Mouse (Mus musculus): ENCODE measurements around the gene Epn2. TPM values are rescaled to one million over a fixed set of nuclear protein-coding genes. Genes with fewer than 3 reads are reported as not detected.

Epn2 gene
- total and polyA plus RNA-seq, 3 experiments, result 8.6 to 12.5 TPM; not detected in 1

DNA sequence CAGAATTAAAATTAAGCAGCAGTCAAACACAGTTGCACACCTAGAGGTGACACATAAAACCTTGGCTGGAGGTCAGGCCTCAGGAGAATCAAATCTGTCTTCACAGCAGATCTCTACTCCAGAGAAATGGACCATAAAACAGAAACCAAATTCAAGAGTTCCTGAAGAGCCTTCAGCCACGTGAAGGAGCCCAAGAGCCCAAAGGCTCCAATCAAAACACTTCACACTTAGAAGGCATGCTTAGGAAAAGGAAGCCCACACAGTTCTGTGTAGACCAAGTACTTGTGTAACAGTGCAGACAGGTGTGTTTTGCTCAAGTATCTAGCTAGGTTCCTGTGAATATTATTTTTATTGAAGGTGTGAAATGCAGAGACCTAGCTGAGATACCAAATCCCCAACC lies 44.0 kb downstream of the Epn2 start:
- TF ChIP-seq E2F4 (IDR thresholded peaks at IDR 0.05; ENCODE audit: borderline replicate concordance, low read depth, low read length), result no peak
- TF ChIP-seq MAX (IDR thresholded peaks at IDR 0.05; ENCODE audit: low read length), result no peak
- TF ChIP-seq CHD2 (IDR thresholded peaks at IDR 0.05; ENCODE audit: low read length), result no peak
- H3K79me2 ChIP-seq (ENCODE audit: control insufficient read depth, insufficient read depth, low read length, poor library complexity), result no peaks in the 10 kb centered on the region
- H3K4me3 ChIP-seq (ENCODE audit: control insufficient read depth in 1 of 2, insufficient read depth in 1 of 2, low read depth in 2 of 2, low read length in 2 of 2), result no peak overlapping the region
- no peaks in the 10 kb centered on the region for H3K9me3 ChIP-seq (replicated peaks; ENCODE audit: insufficient read depth, low read length)
- no peak for DNase-seq (ENCODE audit: low read depth, low spot score)
- H3K4me1 ChIP-seq (ENCODE audit: control insufficient read depth in 1 of 2, insufficient read depth in 2 of 2, low read length in 2 of 2), result peaks cover 0 to 5% of the 10 kb centered on the region in 2 experiments; a peak in 2 of 4 replicates
- no peaks in the 10 kb centered on the region for H3K27me3 ChIP-seq (ENCODE audit: control insufficient read depth in 1 of 2, insufficient read depth in 2 of 2, low read length in 2 of 2)
- peaks cover 0 to 4% of the 10 kb centered on the region in 2 experiments; a peak in 2 of 4 replicates for H3K36me3 ChIP-seq (ENCODE audit: control insufficient read depth in 1 of 2, insufficient read depth in 2 of 2, low read length in 2 of 2)
- no peak overlapping the region for H3K27ac ChIP-seq (ENCODE audit: control insufficient read depth, low read depth, low read length)
- no peak overlapping the region for H3K9ac ChIP-seq (ENCODE audit: control insufficient read depth, low read depth, low read length, poor library complexity, severe bottlenecking)

GRCm38 (mm10) chr11:61533571-61533970 lies 45.9 kb downstream of the Epn2 start:
- TF ChIP-seq RAD21 (IDR thresholded peaks at IDR 0.05; ENCODE audit: low read depth, low read length) (no peak), BHLHE40 (IDR thresholded peaks at IDR 0.05; ENCODE audit: borderline replicate concordance, low read depth, low read length) (no peak), TCF12 (IDR thresholded peaks at IDR 0.05; ENCODE audit: low read depth, low read length) (no peak), HCFC1 (IDR thresholded peaks at IDR 0.05; ENCODE audit: low read depth, low read length) (no peak), POLR2AphosphoS5 (IDR thresholded peaks at IDR 0.05; ENCODE audit: borderline replicate concordance, low read depth, low read length) (no peak), NRF1 (IDR thresholded peaks at IDR 0.05; ENCODE audit: insufficient read depth, low read depth, low read length, poor library complexity, severe bottlenecking) (no peak), POLR2AphosphoS2 (IDR thresholded peaks at IDR 0.05; ENCODE audit: low read length) (no peak), JUND (IDR thresholded peaks at IDR 0.05; ENCODE audit: low read depth, low read length) (no peak), USF2 (IDR thresholded peaks at IDR 0.05; ENCODE audit: borderline replicate concordance in 1 of 2, insufficient read depth in 1 of 2, low read depth in 1 of 2, low read length in 2 of 2) (no peak), CTCF (IDR thresholded peaks at IDR 0.05 in 2 of 3, conservative IDR thresholded peaks at IDR 0.05 in 1 of 3; ENCODE audit: control insufficient read depth in 1 of 3, insufficient read depth in 1 of 3, low read depth in 2 of 3, low read length in 3 of 3, poor library complexity in 1 of 3, severe bottlenecking in 1 of 3) (no peak), E2F4 (IDR thresholded peaks at IDR 0.05; ENCODE audit: borderline replicate concordance, low read depth, low read length) (no peak), MAZ (IDR thresholded peaks at IDR 0.05; ENCODE audit: low read depth, low read length) (no peak), ELF1 (IDR thresholded peaks at IDR 0.05; ENCODE audit: low read depth, low read length) (no peak), CHD2 (IDR thresholded peaks at IDR 0.05; ENCODE audit: low read length) (no peak), MYB (IDR thresholded peaks at IDR 0.05; ENCODE audit: low read depth, low read length) (no peak), SIN3A (IDR thresholded peaks at IDR 0.05; ENCODE audit: low read length) (no peak), CHD1 (IDR thresholded peaks at IDR 0.05; ENCODE audit: low read depth, low read length) (no peak)

More at GRCm38 (mm10) chr11:61533571-61533970, 45.9 kb downstream of the Epn2 start:
- no peaks in the 10 kb centered on the region for H3K79me2 ChIP-seq (ENCODE audit: control insufficient read depth, insufficient read depth, low read length, poor library complexity)
- no peak overlapping the region for H3K4me3 ChIP-seq (ENCODE audit: control insufficient read depth in 1 of 2, insufficient read depth in 1 of 2, low read depth in 2 of 2, low read length in 2 of 2)
- peaks cover 0 to 5% of the 10 kb centered on the region in 2 experiments; a peak in 2 of 4 replicates for H3K4me1 ChIP-seq (ENCODE audit: control insufficient read depth in 1 of 2, insufficient read depth in 2 of 2, low read length in 2 of 2)
- no peak overlapping the region for H3K9ac ChIP-seq (ENCODE audit: control insufficient read depth, low read depth, low read length, poor library complexity, severe bottlenecking)
- no peak for DNase-seq (ENCODE audit: low read depth, low spot score)
- no peaks in the 10 kb centered on the region for H3K27me3 ChIP-seq (ENCODE audit: control insufficient read depth in 1 of 2, insufficient read depth in 2 of 2, low read length in 2 of 2)
- no peak overlapping the region for H3K27ac ChIP-seq (ENCODE audit: control insufficient read depth, low read depth, low read length)
- H3K9me3 ChIP-seq (replicated peaks; ENCODE audit: insufficient read depth, low read length), result no peaks in the 10 kb centered on the region
- peaks cover 0 to 4% of the 10 kb centered on the region in 2 experiments; a peak in 2 of 4 replicates for H3K36me3 ChIP-seq (ENCODE audit: control insufficient read depth in 1 of 2, insufficient read depth in 2 of 2, low read length in 2 of 2)
